Mouse (Mus musculus): ENCODE results near the gene Dis3l.
"Not testable (repeated sequence)": the region's sequence is repeated elsewhere in the genome, so short reads cannot be mapped to it uniquely, and the experiment has no call there.

DNA sequence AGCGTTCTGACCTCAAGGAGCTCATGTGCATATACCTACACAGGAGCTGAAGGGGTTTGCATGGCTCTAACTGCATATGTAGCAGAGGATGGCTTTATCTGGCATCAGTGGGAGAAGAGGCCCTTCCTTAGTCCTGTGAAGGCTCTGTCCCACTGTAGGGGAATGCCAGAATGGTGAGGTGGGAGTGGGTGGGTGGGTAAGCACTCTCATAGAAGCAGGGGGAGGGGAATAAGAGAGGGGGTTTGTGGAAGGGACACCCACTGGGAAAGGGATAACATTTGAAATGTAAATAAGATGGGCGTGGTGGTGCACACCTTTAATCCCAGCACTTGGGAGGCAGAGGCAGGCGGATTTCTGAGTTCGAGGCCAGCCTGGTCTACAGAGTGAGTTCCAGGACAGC lies 38.0 kb downstream of the Dis3l start:
- not testable (repeated sequence) for TF ChIP-seq CTCF (IDR thresholded peaks at IDR 0.05; ENCODE audit: borderline replicate concordance, insufficient read depth, low read length); POLR2A (IDR thresholded peaks at IDR 0.05; ENCODE audit: low read depth, low read length)
